Mouse (Mus musculus) limb, embryonic 10.5 days (tissue): Measurements from ENCODE around the gene Nxpe3. TPM values are rescaled to one million over a fixed set of nuclear protein-coding genes. Genes with fewer than 3 reads are reported as not detected.
A peak's percentile ranks its signal among the peaks of the same experiment; 100 is the strongest.

Source experiments
- DNase-seq: peaks from one replicate; pipeline ENCODE4 v3.0.0-alpha.2; 2017; ENCODE audit warnings: low spot score
- H3K27ac ChIP-seq: fragments of 300-500 bp; sonication (generic); 2 replicates; pipeline ENCODE4 v1.5.1; 2016; ENCODE audit warnings: mild to moderate bottlenecking
- H3K27me3 ChIP-seq: fragments of 300-500 bp; sonication (generic); 2 replicates; pipeline ENCODE4 v1.6.1; 2016; ENCODE audit warnings: low read depth, mild to moderate bottlenecking; ENCODE audit not compliant: poor library complexity, severe bottlenecking
- H3K36me3 ChIP-seq: fragments of 300-500 bp; sonication (generic); 2 replicates; pipeline ENCODE4 v1.6.1; 2016; ENCODE audit warnings: mild to moderate bottlenecking, moderate library complexity
- H3K4me1 ChIP-seq: fragments of 300-500 bp; sonication (generic); 2 replicates; pipeline ENCODE4 v1.6.1; 2016
- H3K4me3 ChIP-seq: fragments of 300-500 bp; sonication (generic); 2 replicates; pipeline ENCODE4 v1.5.1; 2016; ENCODE audit warnings: mild to moderate bottlenecking, moderate library complexity
- H3K9me3 ChIP-seq: fragments of 300-500 bp; sonication (generic); replicated peaks from 2 replicates; pipeline ENCODE4 v1.6.1; 2016; ENCODE audit warnings: mild to moderate bottlenecking
- WGBS: fragments of 180-500 bp; shearing (Covaris S2); methylation state at CpG from one replicate; pipeline ENCODE4 v1.1.7; 2016; 5-methylcytosine and 5-hydroxymethylcytosine counted together
- polyA plus RNA-seq: library from polyadenylated mRNA; unstranded; fragments of >200 nt; fragmentation: Nextera tagmentation; extraction: Ambion mirVana; gene quantifications from 2 replicates; pipeline ENCODE4 v1.2.1, GENCODE M21; 2016

Nxpe3 gene
- polyA plus RNA-seq, 1 experiment from 2014 or later, result 0.55 TPM

DNA sequence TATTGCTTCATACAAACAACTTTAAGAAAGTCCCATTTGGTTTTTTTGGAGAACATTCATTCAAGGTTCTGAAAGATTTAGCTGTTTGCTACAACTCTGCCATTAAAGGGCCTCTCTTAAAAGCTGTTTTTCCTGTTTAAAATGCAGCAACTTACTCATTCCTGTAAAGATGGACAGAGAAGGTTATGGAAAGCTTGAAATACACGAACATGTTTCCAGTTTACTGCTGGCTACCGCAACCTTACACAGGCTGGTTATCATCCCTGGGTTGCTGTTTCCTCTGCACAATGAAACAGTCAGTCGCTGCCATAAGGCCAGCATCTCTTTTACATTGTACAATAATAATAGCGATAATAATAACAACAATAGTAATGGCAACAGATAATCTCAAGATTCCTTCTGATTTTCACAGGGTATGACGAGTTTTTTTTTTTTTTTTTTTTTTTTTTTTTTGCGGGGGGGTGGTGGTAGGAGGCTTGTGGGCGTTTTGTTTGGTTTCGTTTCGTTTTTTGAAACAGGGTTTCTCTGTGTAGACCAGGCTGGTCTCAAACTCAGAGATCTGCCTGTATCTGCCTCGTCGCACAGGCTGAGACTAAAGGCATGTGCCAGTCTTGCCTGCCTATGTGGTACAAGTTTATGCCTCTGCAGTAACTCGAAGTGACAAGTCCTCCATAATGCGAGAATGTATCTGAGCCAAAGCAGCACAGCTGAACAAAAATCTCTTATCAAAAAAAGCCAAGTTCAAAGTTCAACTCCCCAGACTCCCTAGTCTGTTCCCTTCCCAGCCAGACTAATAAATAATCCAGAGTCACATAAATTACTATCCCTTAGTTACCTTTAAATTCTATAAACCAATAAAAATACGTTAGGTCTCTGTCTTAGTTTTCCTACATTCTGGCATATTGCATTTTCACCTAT, 7.0 kb upstream of the Nxpe3 start:
- no peaks in the 10 kb centered on the region for H3K9me3 ChIP-seq
- no peak for DNase-seq
- no peaks in the 10 kb centered on the region for H3K27me3 ChIP-seq
- no peaks in the 10 kb centered on the region for H3K4me1 ChIP-seq
- 92% methylated on average over 13 of the region's 14 CpGs for WGBS
- H3K4me3 ChIP-seq, result no peak overlapping the region
- no peak overlapping the region for H3K27ac ChIP-seq
- H3K36me3 ChIP-seq, result peaks cover 47% of the 10 kb centered on the region

DNA sequence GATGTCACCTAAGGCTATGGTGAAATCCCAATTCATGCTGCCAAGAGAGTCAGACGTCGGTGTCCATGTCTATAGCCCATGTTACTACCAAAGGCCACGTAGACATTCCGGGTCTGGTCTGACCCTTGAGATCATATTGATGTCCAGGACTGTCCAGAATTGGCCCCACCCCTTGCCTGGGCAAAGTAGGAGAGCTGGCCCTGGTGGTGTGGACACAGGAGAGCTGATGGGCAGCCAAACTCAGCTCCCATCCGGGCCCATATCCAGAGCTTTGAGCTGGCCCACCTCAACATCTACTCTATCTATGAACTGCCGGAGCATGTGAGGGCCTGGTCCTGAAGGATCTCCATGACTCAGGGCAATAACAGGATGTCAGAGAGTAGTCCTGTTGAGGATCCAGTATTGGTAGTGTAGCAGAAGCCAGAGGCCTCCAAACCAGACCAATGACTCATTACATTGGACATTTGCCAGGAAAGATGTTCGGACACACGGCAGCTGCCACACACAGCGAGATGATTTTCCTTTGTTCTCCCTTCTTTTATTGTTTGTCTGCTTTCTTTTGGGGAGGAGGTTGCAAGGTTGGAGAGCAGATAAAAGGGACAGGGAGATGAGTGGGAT, 3.4 kb upstream of the Nxpe3 start:
- 93% methylated on average over 9 of the region's 9 CpGs for WGBS
- no peak for DNase-seq
- H3K36me3 ChIP-seq, result peaks cover 12% of the 10 kb centered on the region

DNA sequence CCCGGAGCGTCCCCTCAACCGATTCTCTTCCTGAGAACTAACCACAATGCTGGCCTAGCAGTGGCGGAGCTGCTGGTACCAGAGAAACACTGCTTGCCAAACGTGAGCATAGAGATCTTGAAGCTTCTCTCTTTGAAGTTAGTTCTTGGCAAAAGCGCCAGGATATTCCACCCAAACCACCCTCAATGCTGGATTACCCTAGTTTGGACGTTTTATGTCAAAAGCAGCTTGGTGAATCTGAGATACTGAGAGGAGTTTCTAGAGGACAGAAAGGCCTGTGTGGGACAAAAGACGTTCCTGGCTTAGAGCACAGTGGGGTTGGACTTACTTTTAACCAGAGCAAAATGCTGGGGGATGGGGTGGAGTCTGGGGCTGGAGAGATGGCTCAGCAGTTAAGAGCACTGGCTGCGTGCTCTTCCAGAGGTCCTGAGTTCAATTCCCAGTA, 588 bp upstream of the Nxpe3 start:
- no peak for DNase-seq
- H3K4me1 ChIP-seq, result peaks cover 11% of the 10 kb centered on the region
- 3% methylated on average over 9 of the region's 9 CpGs for WGBS
- H3K36me3 ChIP-seq, result no peaks in the 10 kb centered on the region; the same call in 1 of the 2 replicates
- H3K27me3 ChIP-seq, result no peaks in the 10 kb centered on the region
- H3K4me3 ChIP-seq, result peak overlapping the region; percentile 74
- peak overlapping the region; percentile 87 for H3K27ac ChIP-seq
- H3K9me3 ChIP-seq, result no peaks in the 10 kb centered on the region

More for the DNA sequence above, 3.4 kb upstream of the Nxpe3 start:
- Histone ChIP-seq H3K9me3 (no peaks in the 10 kb centered on the region), H3K4me3 (no peak overlapping the region), H3K27me3 (no peaks in the 10 kb centered on the region), H3K4me1 (peaks cover 11% of the 10 kb centered on the region), H3K27ac (no peak overlapping the region)

DNA sequence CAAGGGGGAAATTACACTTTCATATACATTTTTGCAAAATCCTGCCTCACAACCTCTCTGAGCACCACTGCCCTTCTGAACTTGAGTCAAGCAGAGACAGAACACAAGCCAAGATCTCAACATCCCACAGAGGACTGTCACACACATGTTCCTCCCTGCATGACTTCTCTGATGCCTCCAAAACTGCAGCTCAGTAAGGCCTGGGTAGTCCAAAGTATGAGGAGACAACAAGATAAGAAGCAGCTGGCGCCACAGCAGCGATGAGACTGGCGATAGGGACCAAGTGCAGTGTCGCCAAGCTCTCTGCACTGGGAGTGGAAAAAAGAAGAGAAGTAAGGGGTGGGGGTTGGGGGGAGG, 571 bp downstream of the Nxpe3 start:
- no peaks in the 10 kb centered on the region for H3K27me3 ChIP-seq
- peak overlapping the region; percentile 74 for H3K4me3 ChIP-seq
- 3% methylated on average over 4 of the region's 4 CpGs for WGBS
- no peaks in the 10 kb centered on the region for H3K9me3 ChIP-seq
- DNase-seq, result no peak
- peaks cover 12% of the 10 kb centered on the region for H3K36me3 ChIP-seq
- peak overlapping the region; percentile 87 for H3K27ac ChIP-seq
- peaks cover 11% of the 10 kb centered on the region for H3K4me1 ChIP-seq

DNA sequence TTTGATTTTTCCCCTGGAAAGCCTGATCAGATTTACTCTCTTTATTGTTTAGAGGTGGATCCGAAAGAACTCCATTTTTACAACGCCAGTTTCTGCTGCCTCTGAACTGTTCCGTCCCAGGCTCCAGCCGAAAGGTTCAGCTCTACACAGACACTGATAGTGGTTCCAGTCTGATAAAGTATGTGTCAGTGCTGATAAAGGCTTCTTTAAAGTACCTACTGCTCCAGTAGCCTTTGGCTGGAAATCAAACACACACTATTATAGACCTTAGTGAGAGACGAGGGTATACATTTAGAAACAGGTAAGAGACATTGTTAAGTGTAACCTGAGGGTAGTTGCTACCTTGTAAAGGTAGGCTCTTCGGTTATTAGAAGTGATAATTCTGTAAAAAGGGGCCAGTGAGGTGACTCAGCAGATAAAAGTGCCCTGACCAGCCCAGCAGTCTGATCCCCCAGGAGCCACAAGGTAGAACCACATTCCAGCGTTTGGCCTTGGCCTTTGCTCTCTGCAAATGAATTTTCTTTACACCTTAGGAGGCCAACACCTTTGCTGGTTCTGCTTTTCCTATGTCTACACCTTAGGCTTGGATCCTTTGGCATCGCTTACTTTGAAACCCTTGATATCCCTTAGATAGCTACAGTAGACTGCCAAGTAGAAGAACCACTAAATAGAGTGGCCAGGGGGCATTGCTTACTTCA, 1.5 kb downstream of the Nxpe3 start:
- Histone ChIP-seq H3K9me3 (no peaks in the 10 kb centered on the region), H3K4me1 (peaks cover 11% of the 10 kb centered on the region), H3K27ac (no peak overlapping the region), H3K27me3 (no peaks in the 10 kb centered on the region), H3K36me3 (peaks cover 15% of the 10 kb centered on the region), H3K4me3 (no peak overlapping the region)
- 86% methylated on average over 8 of the region's 8 CpGs for WGBS
- no peak for DNase-seq

DNA sequence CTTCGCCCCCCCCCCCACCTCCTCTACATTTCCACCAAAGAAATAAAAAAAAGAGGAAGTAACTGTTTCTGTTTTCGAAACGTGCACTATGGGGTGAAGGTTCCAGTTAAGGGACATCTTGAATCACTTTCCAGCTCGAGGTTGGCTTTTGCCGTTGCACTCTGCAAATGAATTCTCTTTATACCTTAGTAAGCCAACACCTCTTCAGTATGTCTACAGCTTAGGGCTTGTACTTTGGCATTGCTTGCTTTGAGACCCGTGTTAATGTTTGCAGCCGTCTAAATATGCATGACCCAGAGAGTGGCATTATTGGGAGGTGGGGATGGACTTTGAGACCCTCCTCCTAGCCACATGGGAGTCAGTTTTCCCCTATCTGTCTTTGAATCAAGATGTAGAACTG, 2.6 kb downstream of the Nxpe3 start:
- peaks cover 11% of the 10 kb centered on the region for H3K4me1 ChIP-seq
- H3K27ac ChIP-seq, result no peak overlapping the region
- no peaks in the 10 kb centered on the region for H3K27me3 ChIP-seq
- H3K9me3 ChIP-seq, result no peaks in the 10 kb centered on the region
- H3K36me3 ChIP-seq, result peaks cover 22% of the 10 kb centered on the region
- H3K4me3 ChIP-seq, result no peak overlapping the region
- 79% methylated on average over 7 of the region's 7 CpGs for WGBS
- DNase-seq, result no peak

DNA sequence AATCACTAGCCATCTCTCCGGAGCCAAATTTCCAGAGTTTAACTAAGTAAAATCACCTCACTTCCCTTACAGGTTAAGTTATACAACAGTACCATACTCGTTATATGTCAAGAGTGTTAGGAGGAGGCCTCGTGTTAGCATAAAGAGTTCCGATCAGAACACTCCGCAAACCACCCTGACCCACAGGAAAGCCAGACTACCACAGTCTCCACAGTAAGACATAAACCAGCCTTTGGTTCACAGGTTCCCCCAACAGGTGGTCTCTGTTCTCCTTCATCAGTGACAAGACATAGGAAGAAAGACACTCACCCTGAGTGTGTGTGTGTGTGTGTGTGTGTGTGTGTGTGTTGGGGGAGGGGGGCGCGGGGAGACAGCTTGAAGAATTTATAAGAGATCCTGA, 3.7 kb downstream of the Nxpe3 start:
- Histone ChIP-seq H3K4me3 (no peak overlapping the region), H3K36me3 (peaks cover 22% of the 10 kb centered on the region), H3K27ac (no peak overlapping the region), H3K4me1 (peaks cover 11% of the 10 kb centered on the region), H3K27me3 (no peaks in the 10 kb centered on the region), H3K9me3 (no peaks in the 10 kb centered on the region)
- DNase-seq, result no peak
- 94% methylated on average over 7 of the region's 7 CpGs for WGBS

DNA sequence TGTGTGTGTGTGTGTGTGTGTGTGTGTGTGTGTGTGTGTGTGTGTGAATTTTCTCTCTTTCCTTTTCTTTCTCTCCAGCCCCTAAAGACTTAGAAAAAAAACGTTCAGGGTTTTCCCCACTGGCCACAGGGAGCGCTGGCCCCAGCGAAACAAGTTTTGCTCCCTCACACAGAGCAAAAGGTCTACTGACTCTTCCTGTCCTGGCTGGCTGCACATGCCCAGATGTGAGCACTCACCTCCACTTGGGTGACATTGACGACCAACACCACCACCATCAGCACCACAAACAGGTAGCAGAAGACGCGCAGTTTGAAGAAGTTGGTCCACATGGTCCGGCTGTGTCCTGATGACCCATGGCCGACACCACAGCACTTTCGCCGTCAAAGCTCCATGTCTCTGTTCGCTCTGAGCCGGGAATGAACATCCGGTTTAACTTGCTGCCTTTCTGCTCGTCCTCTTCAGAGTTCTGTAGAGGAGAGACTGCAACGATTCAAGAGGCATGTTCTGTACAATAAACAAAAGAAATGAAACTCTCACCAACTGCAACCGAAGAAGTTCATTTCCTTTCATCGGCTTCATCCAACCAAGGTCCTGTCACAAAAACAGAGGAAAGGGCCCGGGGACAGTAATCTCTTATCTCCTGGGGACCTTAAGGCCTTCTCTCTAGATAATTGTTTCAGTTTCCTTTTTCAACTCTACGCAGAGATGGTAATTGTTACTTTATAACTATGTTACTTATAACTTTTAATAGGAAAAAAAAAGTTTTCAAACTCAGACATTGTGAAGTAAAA, 4.5 kb downstream of the Nxpe3 start:
- peaks cover 9% of the 10 kb centered on the region for H3K4me1 ChIP-seq
- no peaks in the 10 kb centered on the region for H3K9me3 ChIP-seq
- peaks cover 22% of the 10 kb centered on the region for H3K36me3 ChIP-seq
- H3K4me3 ChIP-seq, result no peak overlapping the region
- H3K27me3 ChIP-seq, result no peaks in the 10 kb centered on the region
- H3K27ac ChIP-seq, result no peak overlapping the region
- 90% methylated on average over 19 of the region's 19 CpGs for WGBS
- no peak for DNase-seq

DNA sequence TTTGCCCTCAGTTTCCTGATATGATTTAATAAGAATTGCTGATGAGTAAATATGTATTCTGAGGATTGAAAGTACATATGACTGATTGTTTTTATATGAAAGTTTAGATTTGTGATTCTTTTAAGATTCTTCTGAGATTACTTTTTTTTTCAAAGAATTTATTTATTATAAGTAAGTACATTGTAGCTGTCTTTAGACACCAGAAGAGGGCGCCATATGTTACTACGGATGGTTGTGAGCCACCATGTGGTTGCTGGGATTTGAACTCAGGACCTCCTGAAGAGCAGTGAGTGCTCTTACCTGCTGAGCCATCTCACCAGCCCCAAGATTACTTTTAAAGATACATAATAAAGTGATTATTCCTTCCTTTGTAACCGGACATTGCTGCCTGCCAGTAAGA, 5.6 kb downstream of the Nxpe3 start:
- Histone ChIP-seq H3K36me3 (peaks cover 22% of the 10 kb centered on the region), H3K4me3 (no peak overlapping the region)
- 94% methylated on average over 3 of the region's 3 CpGs for WGBS

DNA sequence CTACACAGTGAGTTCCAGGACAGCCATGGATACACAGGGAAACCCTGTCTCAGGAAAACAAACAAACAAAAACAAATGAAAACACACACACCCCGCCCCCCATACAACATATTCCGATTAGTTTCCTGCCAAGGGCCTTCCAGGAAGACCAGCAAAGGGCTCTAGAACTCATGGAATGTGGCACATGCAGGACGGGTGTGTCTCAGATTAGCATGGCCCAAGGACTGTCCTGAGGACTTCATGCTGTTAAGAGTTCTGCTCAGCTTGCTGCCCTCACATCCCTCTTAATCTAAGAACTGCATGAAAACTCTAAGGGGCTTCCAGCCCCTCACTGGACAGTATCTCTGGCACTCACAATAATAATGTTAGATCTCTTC, 6.5 kb downstream of the Nxpe3 start:
- 88% methylated on average over 3 of the region's 3 CpGs for WGBS
- no peaks in the 10 kb centered on the region for H3K9me3 ChIP-seq
- H3K27ac ChIP-seq, result no peak overlapping the region
- H3K4me1 ChIP-seq, result no peaks in the 10 kb centered on the region
- H3K36me3 ChIP-seq, result peaks cover 22% of the 10 kb centered on the region
- no peak for DNase-seq
- no peak overlapping the region for H3K4me3 ChIP-seq
- no peaks in the 10 kb centered on the region for H3K27me3 ChIP-seq

More for the DNA sequence above, 5.6 kb downstream of the Nxpe3 start:
- peaks cover 4% of the 10 kb centered on the region; the same call in 1 of the 2 replicates for H3K4me1 ChIP-seq
- DNase-seq, result no peak
- H3K9me3 ChIP-seq, result no peaks in the 10 kb centered on the region
- H3K27ac ChIP-seq, result no peak overlapping the region
- H3K27me3 ChIP-seq, result no peaks in the 10 kb centered on the region

DNA sequence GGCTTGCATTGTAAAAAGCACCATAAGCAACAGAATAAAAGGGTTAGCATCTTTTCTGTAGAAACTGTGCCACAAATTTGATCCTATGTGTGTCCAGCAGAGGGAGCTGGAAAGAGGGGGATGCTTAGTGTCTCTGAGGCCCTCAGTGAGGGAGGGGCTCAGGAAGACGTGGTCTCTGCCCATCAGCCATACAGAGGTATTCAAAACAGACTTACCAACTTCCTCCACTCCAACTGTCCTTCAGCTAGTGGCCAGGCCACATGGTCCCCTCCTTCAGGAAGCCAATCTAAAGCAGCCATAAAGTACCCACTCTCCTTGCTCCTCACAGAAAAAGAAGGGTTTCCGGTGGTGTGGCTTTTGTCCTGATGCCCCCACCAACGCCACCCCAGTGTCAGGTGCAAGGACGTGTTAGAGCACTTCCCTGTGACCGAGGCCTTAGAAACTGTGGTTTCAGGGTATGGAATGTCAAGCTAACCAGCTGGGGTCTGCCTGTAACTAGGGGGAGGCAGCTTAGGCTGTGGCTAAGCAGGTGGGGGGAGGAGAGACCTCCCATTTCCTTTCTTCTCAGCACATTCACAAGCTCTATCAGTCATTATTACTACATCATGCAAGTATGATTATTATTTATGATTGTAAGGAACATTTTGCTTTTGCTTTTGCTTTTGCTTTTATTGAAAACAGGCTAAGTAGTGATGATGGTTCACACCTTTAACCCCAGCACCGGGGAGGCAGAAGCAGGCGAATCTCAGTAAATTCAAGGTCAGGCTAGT, 7.1 kb downstream of the Nxpe3 start:
- 65% methylated on average over 7 of the region's 7 CpGs for WGBS

DNA sequence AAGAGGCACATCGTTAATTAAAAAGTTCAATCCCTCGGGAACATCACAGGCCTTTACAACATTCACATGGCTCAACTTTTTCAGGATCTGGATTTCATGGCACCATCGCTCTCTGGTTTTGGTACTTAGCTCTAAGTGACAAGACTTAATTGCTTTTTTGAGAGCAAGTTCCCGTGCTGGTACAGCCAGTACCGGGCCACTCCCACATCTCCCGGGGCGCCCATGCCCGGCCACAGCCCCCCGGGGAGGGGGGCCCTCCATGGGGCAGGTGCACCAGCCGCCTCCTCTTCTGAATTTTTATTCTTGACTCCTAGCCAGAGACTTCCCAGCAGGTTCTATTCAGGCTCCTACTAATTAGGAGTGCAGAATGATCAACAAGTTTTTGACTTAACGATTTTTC, 10.8 kb downstream of the Nxpe3 start:
- 87% methylated on average over 11 of the region's 11 CpGs for WGBS
- Histone ChIP-seq H3K36me3 (peaks cover 8% of the 10 kb centered on the region; the same call in 1 of the 2 replicates), H3K27me3 (no peaks in the 10 kb centered on the region)

More for the DNA sequence above, 7.1 kb downstream of the Nxpe3 start:
- Histone ChIP-seq H3K27me3 (no peaks in the 10 kb centered on the region), H3K4me3 (no peak overlapping the region), H3K36me3 (peaks cover 22% of the 10 kb centered on the region), H3K9me3 (no peaks in the 10 kb centered on the region), H3K27ac (no peak overlapping the region), H3K4me1 (no peaks in the 10 kb centered on the region)
- no peak for DNase-seq

More for the DNA sequence above, 10.8 kb downstream of the Nxpe3 start:
- Histone ChIP-seq H3K4me1 (no peaks in the 10 kb centered on the region), H3K27ac (no peak overlapping the region), H3K4me3 (no peak overlapping the region), H3K9me3 (no peaks in the 10 kb centered on the region)
- DNase-seq, result no peak
